In the genomic region with DNA sequence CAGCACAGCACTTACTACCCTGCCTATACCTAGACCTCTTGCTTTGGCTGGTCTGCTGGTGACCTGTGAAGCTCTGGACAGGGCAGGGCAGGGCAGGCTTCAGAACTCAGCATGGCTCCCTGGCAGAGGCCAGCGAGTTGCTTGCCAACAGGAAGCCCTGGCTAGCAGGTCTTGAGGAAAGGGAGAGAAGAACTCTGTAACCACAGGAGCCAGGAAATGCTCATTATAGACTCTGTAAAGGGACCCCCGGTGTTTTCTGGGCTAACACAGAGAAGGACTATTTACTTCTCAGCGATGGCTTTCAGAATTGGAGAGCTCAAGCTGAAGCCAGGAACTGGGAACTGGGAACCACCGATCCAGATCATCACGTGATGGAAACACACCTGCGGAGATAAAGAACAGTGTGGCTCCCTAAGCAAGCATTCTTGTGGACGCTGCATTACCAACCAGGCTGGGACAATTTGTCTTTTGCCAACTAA, we compare ENCODE assay signal across 9 mouse cellular contexts. TPM values are rescaled to one million over a fixed set of nuclear protein-coding genes. Genes with fewer than 3 reads are reported as not detected.
DNase-seq lines count a peak whose midpoint lies in the region; ATAC-seq lines count a peak whose summit lies in the region.
"Had no signal": no experiment of that assay in that cellular context is flagged by ENCODE, and none has a peak within 500 bp of the region (broad histone marks: within the 10 kb centered on the region; RNA-seq: fewer than 3 reads in every experiment).

No protein-coding gene starts in this region.

- ATAC-seq in kidney, embryonic 14.5 days (ENCODE audit: low FRiP score, low TSS enrichment) = no peak
- no peak for ATAC-seq in intestine, embryonic 16.5 days

- H3K4me1 ChIP-seq in kidney, embryonic 14.5 days (ENCODE audit: control insufficient read depth, insufficient read depth, low read length) = no peaks in the 10 kb centered on the region
- no peaks in the 10 kb centered on the region; the same call in 1 of the 2 replicates for H3K4me1 ChIP-seq in intestine, embryonic 16.5 days (ENCODE audit: control insufficient read depth, insufficient read depth, low read length)

- no peak overlapping the region for H3K4me3 ChIP-seq in kidney, embryonic 14.5 days (ENCODE audit: low read length)
- H3K4me3 ChIP-seq in intestine, embryonic 16.5 days (ENCODE audit: low read length) = no peak overlapping the region
- H3K4me3 ChIP-seq: heart, embryonic 13.5 days had no signal

- H3K27me3 ChIP-seq in kidney, embryonic 14.5 days (ENCODE audit: control insufficient read depth, insufficient read depth, low read length) = no peaks in the 10 kb centered on the region
- no peaks in the 10 kb centered on the region for H3K27me3 ChIP-seq in intestine, embryonic 16.5 days (replicated peaks; ENCODE audit: control insufficient read depth, insufficient read depth, low read length)
- H3K27me3 ChIP-seq: heart, embryonic 13.5 days had no signal

- peak; percentile 55 to 56 for DNase-seq in kidney, adult 8-10 months
- DNase-seq in 416B (ENCODE audit: low read depth) = peak; percentile 52
- peak; percentile 85 for DNase-seq in cerebellum, adult 11 months
- peak; percentile 47 for DNase-seq in lung, postnatal 25 days (ENCODE audit: low spot score)
- DNase-seq in gastrocnemius, postnatal 25 days = no peak
- DNase-seq in gastrocnemius, postnatal 14 days = no peak

- no peak overlapping the region for H3K27ac ChIP-seq in kidney, embryonic 14.5 days (ENCODE audit: low read depth, low read length)
- no peak overlapping the region for H3K27ac ChIP-seq in intestine, embryonic 16.5 days (ENCODE audit: low read length)
- H3K27ac ChIP-seq: heart, embryonic 13.5 days had no signal

- H3K9ac ChIP-seq in kidney, embryonic 14.5 days (ENCODE audit: low read depth, low read length) = no peak overlapping the region
- H3K9ac ChIP-seq in intestine, embryonic 16.5 days (ENCODE audit: low read depth, low read length) = no peak overlapping the region
- H3K9ac ChIP-seq: heart, embryonic 13.5 days had no signal

- no peaks in the 10 kb centered on the region for H3K9me3 ChIP-seq in kidney, embryonic 14.5 days (ENCODE audit: control insufficient read depth, low read length)
- H3K9me3 ChIP-seq in intestine, embryonic 16.5 days (ENCODE audit: control insufficient read depth, low read length) = no peaks in the 10 kb centered on the region

- 67% methylated on average over 7 of the region's 7 CpGs for WGBS in kidney, embryonic 14.5 days
- 69% methylated on average over 7 of the region's 7 CpGs for WGBS in intestine, embryonic 16.5 days

- intact Hi-C loops in gastrocnemius, postnatal 14 days (cut with DNase I; ENCODE audit: low total_unique reads) = no loop called here

- H3K36me3 ChIP-seq in kidney, embryonic 14.5 days (ENCODE audit: control insufficient read depth, insufficient read depth, low read length) = no peaks in the 10 kb centered on the region
- H3K36me3 ChIP-seq in intestine, embryonic 16.5 days (ENCODE audit: control insufficient read depth, insufficient read depth, low read length) = no peaks in the 10 kb centered on the region
- H3K36me3 ChIP-seq: heart, embryonic 13.5 days had no signal

- H3K4me2 ChIP-seq in kidney, embryonic 14.5 days (replicated peaks; ENCODE audit: low read depth, low read length) = no peak overlapping the region
- H3K4me2 ChIP-seq in intestine, embryonic 16.5 days (ENCODE audit: low read depth, low read length) = no peak overlapping the region
- H3K4me2 ChIP-seq: heart, embryonic 13.5 days had no signal

RNA-seq across cellular contexts. Expression of gene Fut8, which starts 40.8 kb away (rescaled TPM):
- polyA plus RNA-seq in kidney, embryonic 14.5 days (2014; fragmentation: Nextera tagmentation; extraction: Ambion mirVana) = 17.2 and 25.7 TPM in 2 replicates
- total RNA-seq in gastrocnemius, postnatal 25 days (2021) = 10 to 100 TPM; 12.2 to 14.5 TPM
- 10 to 100 TPM; 15.5 to 20.9 TPM for total RNA-seq in gastrocnemius, postnatal 14 days (2021)
- polyA plus RNA-seq in intestine, embryonic 16.5 days (2015; fragmentation: Nextera tagmentation; extraction: Ambion mirVana) = 16.2 and 16.5 TPM in 2 replicates

Comparison
In these comparisons a context has a peak if more than half of its experiments do, and no peak if none do; other contexts are left out.
1. DNase-seq: peak in kidney, adult 8-10 months (2 of 2), 416B (single experiment), cerebellum, adult 11 months (single experiment) and lung, postnatal 25 days (single experiment); none in gastrocnemius, postnatal 25 days (single experiment) and gastrocnemius, postnatal 14 days (single experiment).